Mouse (Mus musculus) MEL (cell line): ENCODE results near the gene Rabl6.

Experiments used
- CTCF ChIP-seq, 3 experiments: IDR thresholded peaks in 2 of 3; conservative IDR thresholded peaks in 1 of 3; 2 replicates each; pipeline ENCODE4 v1.5.1; 2011 to 2012; ENCODE audit warnings: low read length in 3 of 3, low read depth in 2 of 3, mild to moderate bottlenecking in 2 of 3, improper control_type of control experiment in 1 of 3, inconsistent platforms in 1 of 3, mixed read lengths in 1 of 3, moderate library complexity in 1 of 3; ENCODE audit not compliant: control insufficient read depth in 1 of 3, insufficient read depth in 1 of 3, poor library complexity in 1 of 3, severe bottlenecking in 1 of 3
- EP300 ChIP-seq, 2 experiments: IDR thresholded peaks; 2 replicates each; pipeline ENCODE4 v1.6.1; 2011; ENCODE audit warnings: improper control_type of control experiment in 2 of 2, low read length in 2 of 2, low read depth in 1 of 2, mild to moderate bottlenecking in 1 of 2
- GABPA ChIP-seq: IDR thresholded peaks from 2 replicates; pipeline ENCODE4 v1.6.1; 2012; ENCODE audit warnings: low read depth, mild to moderate bottlenecking, inconsistent platforms, low read length, improper control_type of control experiment, moderate library complexity
- GATA1 ChIP-seq: IDR thresholded peaks from 2 replicates; pipeline ENCODE4 v1.6.1; 2011; ENCODE audit warnings: low read depth, low read length, improper control_type of control experiment
- JUND ChIP-seq: IDR thresholded peaks from 2 replicates; pipeline ENCODE4 v1.6.1; 2011; ENCODE audit warnings: low read depth, mild to moderate bottlenecking, improper control_type of control experiment, low read length
- MAZ ChIP-seq: IDR thresholded peaks from 2 replicates; pipeline ENCODE4 v1.6.1; 2012; ENCODE audit warnings: low read depth, mild to moderate bottlenecking, inconsistent platforms, low read length, improper control_type of control experiment
- MYC ChIP-seq: IDR thresholded peaks from 2 replicates; pipeline ENCODE4 v1.6.1; 2011; ENCODE audit warnings: low read depth, mild to moderate bottlenecking, low read length, improper control_type of control experiment, moderate library complexity
- POLR2A ChIP-seq, 2 experiments: IDR thresholded peaks; 2 replicates each; pipeline ENCODE4 v1.6.1; 2011 to 2012; ENCODE audit warnings: low read length in 2 of 2, mild to moderate bottlenecking in 2 of 2, control low read depth in 1 of 2, improper control_type of control experiment in 1 of 2, low read depth in 1 of 2, moderate library complexity in 1 of 2; ENCODE audit not compliant: control insufficient read depth in 1 of 2, insufficient read depth in 1 of 2, poor library complexity in 1 of 2
- POLR2AphosphoS5 ChIP-seq: IDR thresholded peaks from 2 replicates; pipeline ENCODE4 v1.6.1; 2012; ENCODE audit warnings: low read depth, borderline replicate concordance, mild to moderate bottlenecking, inconsistent platforms, low read length, moderate library complexity, mixed read lengths
- SIN3A ChIP-seq: IDR thresholded peaks from 2 replicates; pipeline ENCODE4 v1.6.1; 2012; ENCODE audit warnings: low read length, improper control_type of control experiment, inconsistent platforms
- TCF12 ChIP-seq: IDR thresholded peaks from 2 replicates; pipeline ENCODE4 v1.6.1; 2014; ENCODE audit warnings: low read depth, mild to moderate bottlenecking, inconsistent platforms, low read length, improper control_type of control experiment, moderate library complexity
- ZMIZ1 ChIP-seq: IDR thresholded peaks from 2 replicates; pipeline ENCODE4 v1.6.1; 2012; ENCODE audit warnings: low read depth, mild to moderate bottlenecking, inconsistent platforms, low read length, improper control_type of control experiment, moderate library complexity

DNA sequence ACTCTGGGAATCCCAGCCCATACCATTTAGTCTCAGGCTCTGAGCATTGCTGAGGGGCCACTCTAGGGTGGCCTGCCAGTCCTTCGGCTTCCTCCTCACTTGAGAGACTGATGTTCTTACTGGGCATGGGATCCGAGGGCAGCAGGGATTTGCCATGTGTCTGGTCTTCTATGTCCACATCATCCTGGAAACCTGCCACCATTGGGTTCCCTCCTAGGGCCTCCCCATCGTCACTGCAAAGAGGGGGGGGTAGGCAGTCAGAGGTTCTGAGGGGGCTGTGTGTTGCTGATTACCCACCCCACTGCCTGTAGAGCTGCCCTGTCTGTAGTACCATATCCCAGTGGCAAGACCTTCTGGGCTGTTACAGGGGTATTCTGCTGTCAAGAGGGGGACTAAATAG lies 22.7 kb downstream of the Rabl6 start:
- TF ChIP-seq SIN3A (no peak), MAZ (no peak), GABPA (no peak), EP300 (IDR thresholded peaks at IDR 0.05; ENCODE audit: low read depth in 1 of 2, low read length in 2 of 2) (no peak), TCF12 (no peak), POLR2A (IDR thresholded peaks at IDR 0.05; ENCODE audit: control insufficient read depth in 1 of 2, insufficient read depth in 1 of 2, low read depth in 1 of 2, low read length in 2 of 2, poor library complexity in 1 of 2) (no peak), CTCF (IDR thresholded peaks at IDR 0.05 in 2 of 3, conservative IDR thresholded peaks at IDR 0.05 in 1 of 3; ENCODE audit: control insufficient read depth in 1 of 3, insufficient read depth in 1 of 3, low read depth in 2 of 3, low read length in 3 of 3, poor library complexity in 1 of 3, severe bottlenecking in 1 of 3) (no peak), MYC (no peak), GATA1 (no peak), POLR2AphosphoS5 (no peak), ZMIZ1 (no peak), JUND (no peak)
